Mouse (Mus musculus): ENCODE data around the gene Pof1b.

Gene Pof1b

DNA sequence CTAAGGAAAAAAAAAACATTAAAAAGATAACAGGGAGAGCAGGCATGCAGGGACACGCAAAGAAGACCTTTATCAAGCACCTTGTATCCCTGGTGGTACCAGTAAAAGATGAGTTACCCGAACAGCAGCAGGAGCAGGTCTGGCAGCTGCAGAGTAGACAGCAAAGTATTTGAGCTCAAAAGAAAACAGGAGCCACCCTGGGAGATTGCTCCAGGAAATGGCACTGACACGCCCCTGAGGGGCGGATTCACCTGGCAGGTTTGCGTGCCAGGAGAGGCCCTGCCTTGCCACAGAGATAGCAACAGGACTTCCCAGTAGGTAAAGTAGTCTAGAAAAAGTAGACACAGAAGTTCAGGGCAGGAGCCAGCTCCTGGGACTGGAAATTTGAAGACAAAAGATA lies at the start of gene Pof1b:
Gene Pof1b (minus strand): TSS at position 144 of the 400 bp plus-strand sequence.
- no peak for DNase-seq (ENCODE audit: low read depth, low spot score)

GRCm38 (mm10) chrX:112716587-112716986 lies 18.1 kb upstream of the Pof1b start:
- no peak for DNase-seq (ENCODE audit: low read depth, low spot score)

DNA sequence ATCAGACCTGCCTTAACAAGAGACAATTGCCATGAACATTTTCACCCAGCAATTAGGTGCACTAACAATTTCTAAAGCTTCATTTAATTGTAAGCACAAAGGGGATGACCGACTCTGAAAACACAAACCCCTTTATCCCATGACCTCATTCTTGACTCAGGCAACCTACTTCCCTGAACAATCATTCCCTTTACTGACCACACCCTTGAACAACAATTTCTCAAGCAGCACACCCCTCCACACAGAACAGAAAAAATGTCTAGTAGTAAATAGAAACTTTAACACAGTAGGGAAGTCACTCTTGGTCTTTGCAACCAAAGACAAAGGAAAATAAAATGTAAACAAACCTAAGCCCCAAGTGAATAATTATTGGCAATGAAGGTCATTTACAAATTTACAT lies 4.1 kb downstream of the Pof1b start:
- DNase-seq (ENCODE audit: low read depth, low spot score): no peak

DNA sequence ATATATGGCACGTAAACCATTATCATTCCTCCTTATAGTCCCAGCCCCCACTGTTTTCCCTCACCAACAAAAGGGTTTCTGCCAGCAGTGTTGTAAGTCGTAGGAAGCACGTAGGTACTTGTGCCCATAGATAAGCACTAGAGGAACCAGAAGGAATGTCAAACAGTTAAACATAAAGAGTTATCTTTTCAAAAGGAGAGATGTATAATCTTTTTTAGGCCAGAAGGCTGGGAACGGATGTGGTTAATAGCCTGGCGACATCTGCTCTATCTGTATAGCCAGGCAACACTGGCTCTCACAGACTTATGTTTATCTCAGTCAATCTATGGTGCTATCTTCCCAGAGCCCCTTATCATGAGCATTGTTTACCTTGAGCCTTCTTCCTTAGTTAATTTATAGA lies 17.8 kb downstream of the Pof1b start:
- DNase-seq (ENCODE audit: low read depth, low spot score): no peak

GRCm38 (mm10) chrX:112675525-112675924 lies 22.9 kb downstream of the Pof1b start:
- no peak for DNase-seq (ENCODE audit: low read depth, low spot score)

GRCm38 (mm10) chrX:112601306-112602120 lies 96.9 kb downstream of the Pof1b start:
- DNase-seq (ENCODE audit: low read depth, low spot score): no peak

DNA sequence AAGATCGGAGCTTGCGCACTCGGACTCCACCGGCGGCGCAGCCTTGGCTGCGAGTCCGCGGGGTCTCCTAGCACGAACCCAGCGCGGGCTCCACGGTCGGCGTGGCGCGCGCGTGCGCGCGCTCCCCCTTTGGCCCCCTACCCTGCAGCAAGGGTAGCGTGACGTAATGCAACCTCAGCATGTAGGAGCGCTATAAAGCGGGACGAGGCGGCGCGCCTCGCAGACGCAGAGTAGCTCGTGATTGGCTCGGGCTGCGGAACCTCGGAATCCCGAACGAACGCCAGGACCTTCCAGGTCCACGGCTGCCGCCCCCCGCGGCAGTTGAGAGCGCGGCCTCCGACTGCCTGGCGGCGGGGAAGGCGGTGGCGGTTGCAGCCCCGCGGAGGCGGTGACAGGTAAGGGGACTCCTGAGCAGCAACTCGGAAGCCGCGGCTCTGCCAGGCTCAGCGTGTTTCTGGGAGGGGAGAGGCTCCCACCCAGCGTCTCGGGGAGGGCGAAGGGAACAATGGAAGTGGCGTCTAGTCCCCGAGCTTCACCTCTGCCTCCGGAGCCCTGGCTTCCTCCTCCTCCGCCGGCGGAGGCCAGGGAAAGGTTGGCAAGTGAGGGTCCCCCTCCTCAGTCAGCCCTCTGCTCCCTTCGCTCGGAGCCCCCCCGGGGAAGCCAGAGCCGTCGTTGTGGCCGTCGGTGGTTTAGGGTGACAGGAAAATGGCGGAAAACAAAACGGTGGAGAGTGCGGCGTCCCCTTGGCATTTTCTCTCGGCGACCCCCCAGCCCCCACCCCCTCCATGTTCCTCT lies 97.7 kb downstream of the Pof1b start, which contains the start of gene Zfp711:
Gene Zfp711 (plus strand): TSS at position 16 of the 795 bp plus-strand sequence.
- DNase-seq (ENCODE audit: low read depth, low spot score): peak; percentile 13

Measured in retina, adult 2 months (tissue).